Mouse (Mus musculus): ENCODE measurements at regions not wholly inside any gene's neighbourhood (a gene's known extent, or its start where the extent isn't known, plus 50 kb on each side); places are given as distances from the start of the nearest gene placed in this dataset.

DNA sequence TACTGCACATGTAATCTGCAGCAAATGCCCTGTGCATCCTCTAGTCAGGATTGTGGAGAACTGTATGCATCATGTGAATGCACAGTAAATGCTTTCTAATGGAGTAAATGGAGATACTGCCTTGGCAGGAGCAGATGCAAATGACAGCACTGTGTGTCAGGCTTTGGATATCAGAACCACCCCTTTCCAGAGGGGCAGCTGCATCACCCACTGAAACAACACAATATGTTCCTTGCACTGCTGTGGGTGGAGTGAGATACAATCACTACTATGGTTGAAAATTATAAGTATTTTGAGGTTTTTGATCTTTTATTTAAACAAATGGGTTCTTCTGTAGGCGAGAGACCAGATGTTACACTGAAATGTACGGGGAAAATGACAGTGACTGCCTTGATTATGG, 350.5 kb downstream of the Impad1 start:
- TF ChIP-seq CTCF (IDR thresholded peaks at IDR 0.05; ENCODE audit: low read depth) (no peak), EP300 (IDR thresholded peaks at IDR 0.05; ENCODE audit: low read depth) (no peak)
